Mouse (Mus musculus) E14TG2a.4 (cell line): ENCODE results near the gene Kri1.

Source experiments
- CTCF ChIP-seq: conservative IDR thresholded peaks from 2 replicates; pipeline ENCODE4 v1.5.1; 2014; ENCODE audit warnings: low read length
- NANOG ChIP-seq: IDR thresholded peaks from 2 replicates; pipeline ENCODE4 v1.6.1; 2014; ENCODE audit warnings: borderline replicate concordance, low read length, mixed read lengths
- POU5F1 ChIP-seq: IDR thresholded peaks from 2 replicates; pipeline ENCODE4 v1.6.1; 2014; ENCODE audit warnings: low read length, borderline replicate concordance

- TF ChIP-seq CTCF (no peak), POU5F1 (no peak), NANOG (no peak)
These were observed 3.4 kb upstream of the Kri1 start, which contains the start of gene Cdkn2d for GRCm38 (mm10) chr9:21291022-21291787.
